Mouse (Mus musculus) neural tube, embryonic 13.5 days (tissue): ENCODE measurements around the gene Lancl1. TPM values are rescaled to one million over a fixed set of nuclear protein-coding genes. Genes with fewer than 3 reads are reported as not detected.

Experiments
- ATAC-seq: fragments of 200-750 bp; cut with Nextera tagmentation; 2 replicates; pipeline ENCODE4 v1.8.0; 2017; ENCODE audit warnings: low read depth, mild to moderate bottlenecking, moderate TSS enrichment, moderate library complexity
- H3K27ac ChIP-seq: fragments of 300-500 bp; sonication (generic); replicated peaks from 2 replicates; pipeline ENCODE4 v1.5.1; 2015; ENCODE audit warnings: moderate library complexity, mild to moderate bottlenecking, inconsistent platforms
- H3K27me3 ChIP-seq: fragments of 300-500 bp; sonication (generic); 2 replicates; pipeline ENCODE4 v1.6.1; 2015; ENCODE audit warnings: mild to moderate bottlenecking, inconsistent platforms
- H3K36me3 ChIP-seq: fragments of 300-500 bp; sonication (generic); 2 replicates; pipeline ENCODE4 v1.6.1; 2015; ENCODE audit warnings: mild to moderate bottlenecking, inconsistent platforms
- H3K4me1 ChIP-seq: fragments of 300-500 bp; sonication (generic); replicated peaks from 2 replicates; pipeline ENCODE4 v1.6.1; 2015; ENCODE audit warnings: inconsistent platforms
- H3K4me2 ChIP-seq: fragments of 300-500 bp; sonication (generic); 2 replicates; pipeline ENCODE4 v1.6.1; 2015; ENCODE audit warnings: inconsistent platforms, mild to moderate bottlenecking, moderate library complexity
- H3K4me3 ChIP-seq: fragments of 300-500 bp; sonication (generic); 2 replicates; pipeline ENCODE4 v1.5.1; 2015; ENCODE audit warnings: mild to moderate bottlenecking, inconsistent platforms
- H3K9ac ChIP-seq: fragments of 300-500 bp; sonication (generic); 2 replicates; pipeline ENCODE4 v1.6.1; 2015; ENCODE audit warnings: moderate library complexity, mild to moderate bottlenecking, inconsistent platforms
- H3K9me3 ChIP-seq: fragments of 300-500 bp; sonication (generic); 2 replicates; pipeline ENCODE4 v1.6.1; 2016; ENCODE audit warnings: inconsistent platforms
- WGBS: fragments of 180-500 bp; shearing (Covaris S2); methylation state at CpG from one replicate; pipeline ENCODE4 v1.1.7; 2015; 5-methylcytosine and 5-hydroxymethylcytosine counted together
- polyA plus RNA-seq: library from polyadenylated mRNA; unstranded; fragments of >200 nt; fragmentation: Nextera tagmentation; extraction: Ambion mirVana; gene quantifications from 2 replicates; pipeline ENCODE4 v1.2.1, GENCODE M21; 2015

Gene Lancl1
- polyA plus RNA-seq, 1 experiment from 2014 or later: 166 TPM

DNA sequence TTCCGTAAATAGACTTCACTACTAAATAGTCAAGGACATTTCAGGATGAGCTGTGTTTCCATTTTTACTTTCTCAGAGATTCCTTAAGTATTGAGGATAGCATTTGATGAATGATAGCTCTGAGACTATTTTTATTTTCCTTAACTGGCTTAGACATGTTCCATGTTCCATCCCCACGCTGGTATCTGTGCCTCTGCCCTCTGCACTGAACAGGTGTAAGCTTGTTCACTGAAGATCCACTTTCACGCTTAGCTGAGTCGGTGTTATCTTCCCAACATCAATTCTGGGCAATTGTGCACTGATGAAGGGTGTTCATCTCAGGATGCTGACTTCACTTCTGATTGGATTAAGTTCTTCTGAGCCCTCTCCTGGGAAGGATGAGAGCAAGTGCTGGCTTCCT lies 73.8 kb downstream of the Lancl1 start:
- H3K27me3 ChIP-seq: no peaks in the 10 kb centered on the region
- no peak overlapping the region for H3K9ac ChIP-seq
- H3K36me3 ChIP-seq: no peaks in the 10 kb centered on the region
- no peak overlapping the region for H3K27ac ChIP-seq
- no peaks in the 10 kb centered on the region for H3K9me3 ChIP-seq
- no peak overlapping the region for H3K4me3 ChIP-seq
- H3K4me2 ChIP-seq: no peak overlapping the region
- no peak for ATAC-seq
- 87% methylated on average over 4 of the region's 4 CpGs for WGBS
- H3K4me1 ChIP-seq: peaks cover 5% of the 10 kb centered on the region; the same call in 1 of the 2 replicates

DNA sequence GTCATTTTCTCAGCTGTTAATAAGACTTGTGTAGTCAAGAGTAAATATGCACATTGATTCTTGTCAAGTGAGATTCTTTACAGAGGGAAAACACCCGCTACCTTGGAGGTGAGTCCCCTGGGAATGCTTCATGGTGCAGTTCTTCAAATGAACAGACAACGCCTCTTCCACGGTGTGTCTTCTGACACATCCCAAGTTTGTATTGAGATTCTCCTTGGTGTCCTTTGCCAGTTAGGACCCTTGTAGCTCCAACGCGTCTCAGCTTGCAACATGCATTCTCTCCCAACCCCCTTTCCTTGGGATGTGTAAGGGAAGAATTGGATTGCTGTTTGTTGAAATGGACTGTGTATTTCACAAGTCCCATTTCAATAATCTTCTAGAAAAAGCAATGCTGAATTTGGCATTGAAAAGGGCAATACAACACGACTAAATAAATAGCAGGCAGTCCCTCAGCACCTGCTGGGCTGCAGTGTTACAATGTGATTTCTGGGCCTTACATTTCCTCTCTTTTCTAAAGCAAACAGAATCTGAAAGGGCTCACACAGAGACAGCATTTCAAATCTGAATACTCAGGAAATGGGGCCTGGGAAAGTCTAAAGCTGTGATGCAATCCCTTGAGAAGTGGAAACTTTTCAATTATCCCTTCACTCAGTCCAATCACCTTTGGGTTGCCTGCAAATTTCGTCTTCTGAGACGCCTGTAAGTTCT lies 78.0 kb downstream of the Lancl1 start:
- H3K9ac ChIP-seq: no peak overlapping the region
- no peak overlapping the region for H3K27ac ChIP-seq
- H3K4me3 ChIP-seq: no peak overlapping the region
- no peaks in the 10 kb centered on the region for H3K36me3 ChIP-seq
- WGBS: 44% methylated on average over 8 of the region's 8 CpGs
- H3K4me2 ChIP-seq: no peak overlapping the region
- H3K9me3 ChIP-seq: peaks cover 8% of the 10 kb centered on the region
- peaks cover 5% of the 10 kb centered on the region; the same call in 1 of the 2 replicates for H3K4me1 ChIP-seq
- no peak for ATAC-seq
- H3K27me3 ChIP-seq: no peaks in the 10 kb centered on the region

DNA sequence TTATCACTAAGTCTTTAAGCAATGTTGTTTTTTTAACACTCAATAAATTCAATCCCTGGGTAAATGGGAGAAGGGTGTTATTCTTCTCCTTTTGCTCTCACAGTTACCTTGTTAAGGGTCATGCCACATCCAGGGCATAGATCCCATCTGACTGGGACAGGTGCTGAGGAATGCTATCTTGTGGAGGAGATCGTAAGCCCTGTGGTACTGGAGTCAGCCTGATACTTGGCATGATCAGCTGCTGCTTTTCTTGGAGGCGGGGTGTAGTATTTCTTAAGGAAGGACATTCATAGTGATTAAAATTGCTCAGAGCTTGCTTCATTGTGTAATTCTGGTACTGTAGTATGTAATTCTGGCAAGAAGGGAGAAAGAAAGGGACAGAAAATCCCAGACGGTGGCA lies 81.3 kb downstream of the Lancl1 start:
- no peak for ATAC-seq

DNA sequence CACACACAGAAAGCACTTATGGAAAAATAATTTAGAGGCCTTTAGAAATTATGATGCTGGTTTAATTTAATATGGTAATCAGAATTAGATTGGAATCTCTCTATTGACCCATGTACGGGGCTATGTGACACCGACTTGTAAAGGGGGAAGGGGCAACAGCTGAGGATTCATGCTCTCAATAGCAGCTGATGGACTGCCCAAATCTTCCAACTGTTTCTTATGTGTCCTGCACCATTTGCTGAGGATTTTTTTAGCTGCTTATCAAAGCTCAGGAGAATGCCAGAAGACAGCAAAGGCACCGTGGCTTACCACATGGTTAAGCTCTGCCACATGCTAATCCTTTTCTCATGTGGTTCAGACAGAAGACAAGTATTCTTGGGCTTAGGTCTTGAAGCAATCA lies 87.6 kb downstream of the Lancl1 start:
- no peaks in the 10 kb centered on the region for H3K4me1 ChIP-seq
- no peak overlapping the region for H3K9ac ChIP-seq
- H3K4me3 ChIP-seq: no peak overlapping the region
- H3K27ac ChIP-seq: no peak overlapping the region
- no peaks in the 10 kb centered on the region for H3K36me3 ChIP-seq
- WGBS: 83% methylated on average over 3 of the region's 3 CpGs
- no peaks in the 10 kb centered on the region for H3K27me3 ChIP-seq
- no peak for ATAC-seq
- H3K9me3 ChIP-seq: peaks cover 7% of the 10 kb centered on the region
- H3K4me2 ChIP-seq: no peak overlapping the region

More for the DNA sequence above, 81.3 kb downstream of the Lancl1 start:
- Histone ChIP-seq H3K9ac (no peak overlapping the region), H3K4me3 (no peak overlapping the region), H3K4me1 (peaks cover 5% of the 10 kb centered on the region; the same call in 1 of the 2 replicates), H3K27me3 (no peaks in the 10 kb centered on the region), H3K36me3 (no peaks in the 10 kb centered on the region), H3K4me2 (no peak overlapping the region), H3K27ac (no peak overlapping the region), H3K9me3 (peaks cover 10% of the 10 kb centered on the region)
- WGBS: 88% methylated on average over 3 of the region's 3 CpGs

Other genes starting within 250 kb of the Lancl1 start
- gene Kansl1l, start 221.3 kb downstream of the Lancl1 start, polyA plus RNA-seq: 17.1 and 17.5 TPM in 2 replicates
- gene Acadl, start 175.6 kb downstream of the Lancl1 start, polyA plus RNA-seq: 68.8 and 74.9 TPM in 2 replicates
- gene Myl1, start 93.5 kb downstream of the Lancl1 start, polyA plus RNA-seq: 16.5 and 48.3 TPM in 2 replicates
- 0.06 and 0.28 TPM in 2 replicates for gene Cps1, start 84.2 kb upstream of the Lancl1 start, polyA plus RNA-seq